Mouse (Mus musculus): ENCODE results near the gene Cfap57. TPM values are rescaled to one million over a fixed set of nuclear protein-coding genes. Genes with fewer than 3 reads are reported as not detected.

Gene Cfap57
- 0.16 and 0.22 TPM in 2 replicates for polyA plus RNA-seq (2014; fragmentation: Nextera tagmentation; extraction: Ambion mirVana)

GRCm38 (mm10) chr4:118620279-118620966 lies at the start of gene Cfap57, which contains the start of gene Ebna1bp2:
Gene Cfap57, minus strand, starts transcription at chr4:118620777.
Gene Ebna1bp2, plus strand, starts transcription at chr4:118620799.
- Histone ChIP-seq H3K4me2 (ENCODE audit: low read length) (peak within 1 kb of the TSS; percentile 97), H3K9ac (ENCODE audit: low read length) (peak within 1 kb of the TSS; percentile 80), H3K9me3 (ENCODE audit: control insufficient read depth, low read length) (0 out of 2 replicates have a peak, but pooled peaks cover 4% of the 10 kb centered on the region), H3K27ac (replicated peaks in 1 of 2; ENCODE audit: control insufficient read depth in 1 of 2, insufficient read depth in 1 of 2, low read depth in 2 of 2, low read length in 2 of 2) (0 out of 4 replicates have a peak within 1 kb of the TSS, but pooled peaks of 1 of the 2 experiments have one; percentile 20), H3K27me3 (ENCODE audit: control insufficient read depth, insufficient read depth, low read length) (no peaks in the 10 kb centered on the region), H3K4me1 (ENCODE audit: control insufficient read depth in 2 of 2, insufficient read depth in 2 of 2, low read length in 2 of 2) (peaks cover 3 to 10% of the 10 kb centered on the region in 2 experiments; a peak in 3 of 4 replicates), H3K4me3 (ENCODE audit: control insufficient read depth in 1 of 2, insufficient read depth in 1 of 2, low read depth in 1 of 2, low read length in 2 of 2) (peak within 1 kb of the TSS; percentile 54 to 71), H3K36me3 (ENCODE audit: control insufficient read depth, insufficient read depth, low read length) (peaks cover 28% of the 10 kb centered on the region)
- 2% methylated on average over 35 of the region's 41 CpGs for WGBS
- ATAC-seq (ENCODE audit: insufficient number of reproducible peaks, insufficient read depth, low FRiP score, low read depth) = peak; percentile 80; the same call in 1 of the 2 replicates

GRCm38 (mm10) chr4:118658652-118659051 lies 38.1 kb upstream of the Cfap57 start, which contains the start of gene Olfr62:
Gene Olfr62, plus strand, starts transcription at chr4:118658952.
- peaks cover 2% of the 10 kb centered on the region; the same call in 1 of the 2 replicates for H3K27me3 ChIP-seq (ENCODE audit: control insufficient read depth, insufficient read depth, low read length)
- no peak within 1 kb of the TSS for H3K4me3 ChIP-seq (ENCODE audit: control insufficient read depth in 1 of 2, insufficient read depth in 1 of 2, low read depth in 1 of 2, low read length in 2 of 2)
- no peaks in the 10 kb centered on the region for H3K9me3 ChIP-seq (ENCODE audit: control insufficient read depth, low read length)
- H3K36me3 ChIP-seq (ENCODE audit: control insufficient read depth, insufficient read depth, low read length) = no peaks in the 10 kb centered on the region
- no peak for ATAC-seq (ENCODE audit: insufficient number of reproducible peaks, insufficient read depth, low FRiP score, low read depth)
- H3K4me1 ChIP-seq (ENCODE audit: control insufficient read depth in 2 of 2, insufficient read depth in 2 of 2, low read length in 2 of 2) = no peaks in the 10 kb centered on the region
- H3K9ac ChIP-seq (ENCODE audit: low read length) = no peak within 1 kb of the TSS
- H3K4me2 ChIP-seq (ENCODE audit: low read length) = no peak within 1 kb of the TSS
- H3K27ac ChIP-seq (replicated peaks in 1 of 2; ENCODE audit: control insufficient read depth in 1 of 2, insufficient read depth in 1 of 2, low read depth in 2 of 2, low read length in 2 of 2) = no peak within 1 kb of the TSS

DNA sequence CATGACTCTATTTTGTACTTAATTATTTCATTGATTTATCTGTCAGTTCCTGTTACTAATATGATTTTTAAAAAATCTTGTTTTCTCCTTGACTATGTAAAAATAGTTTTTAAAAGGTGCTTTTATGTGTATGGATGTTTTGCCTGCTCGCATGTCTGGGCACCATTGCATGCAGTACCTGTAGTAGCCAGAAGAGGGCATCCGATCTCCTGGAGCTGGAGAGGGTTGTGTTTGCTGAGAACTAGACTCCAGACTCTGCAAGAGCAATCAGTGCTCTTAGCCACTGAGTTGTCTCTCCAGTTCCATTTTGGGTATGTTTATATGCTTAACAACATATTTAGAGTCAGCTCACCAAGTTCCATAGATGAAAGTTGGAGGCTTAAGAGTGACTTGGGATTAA lies 24.7 kb upstream of the Cfap57 start:
- no peak for ATAC-seq (ENCODE audit: insufficient number of reproducible peaks, insufficient read depth, low FRiP score, low read depth)
- Histone ChIP-seq H3K36me3 (ENCODE audit: control insufficient read depth, insufficient read depth, low read length) (no peaks in the 10 kb centered on the region), H3K4me3 (ENCODE audit: control insufficient read depth in 1 of 2, insufficient read depth in 1 of 2, low read depth in 1 of 2, low read length in 2 of 2) (no peak overlapping the region), H3K9ac (ENCODE audit: low read length) (no peak overlapping the region), H3K9me3 (ENCODE audit: control insufficient read depth, low read length) (no peaks in the 10 kb centered on the region), H3K27me3 (ENCODE audit: control insufficient read depth, insufficient read depth, low read length) (no peaks in the 10 kb centered on the region), H3K4me2 (ENCODE audit: low read length) (no peak overlapping the region), H3K27ac (replicated peaks in 1 of 2; ENCODE audit: control insufficient read depth in 1 of 2, insufficient read depth in 1 of 2, low read depth in 2 of 2, low read length in 2 of 2) (no peak overlapping the region), H3K4me1 (ENCODE audit: control insufficient read depth in 2 of 2, insufficient read depth in 2 of 2, low read length in 2 of 2) (no peaks in the 10 kb centered on the region; a peak in 1 of 4 replicates)
- 6% methylated on average over 2 of the region's 2 CpGs for WGBS

GRCm38 (mm10) chr4:118642346-118643190 lies 22.0 kb upstream of the Cfap57 start:
- H3K36me3 ChIP-seq (ENCODE audit: control insufficient read depth, insufficient read depth, low read length) = no peaks in the 10 kb centered on the region
- 40% methylated on average over 20 of the region's 20 CpGs for WGBS
- H3K4me2 ChIP-seq (ENCODE audit: low read length) = peak overlapping the region; percentile 18; the same call in 1 of the 2 replicates
- no peaks in the 10 kb centered on the region for H3K27me3 ChIP-seq (ENCODE audit: control insufficient read depth, insufficient read depth, low read length)
- no peaks in the 10 kb centered on the region; a peak in 1 of 4 replicates for H3K4me1 ChIP-seq (ENCODE audit: control insufficient read depth in 2 of 2, insufficient read depth in 2 of 2, low read length in 2 of 2)
- H3K27ac ChIP-seq (replicated peaks in 1 of 2; ENCODE audit: control insufficient read depth in 1 of 2, insufficient read depth in 1 of 2, low read depth in 2 of 2, low read length in 2 of 2) = no peak overlapping the region
- no peak overlapping the region for H3K9ac ChIP-seq (ENCODE audit: low read length)
- no peaks in the 10 kb centered on the region for H3K9me3 ChIP-seq (ENCODE audit: control insufficient read depth, low read length)
- H3K4me3 ChIP-seq (ENCODE audit: control insufficient read depth in 1 of 2, insufficient read depth in 1 of 2, low read depth in 1 of 2, low read length in 2 of 2) = no peak overlapping the region
- ATAC-seq (ENCODE audit: insufficient number of reproducible peaks, insufficient read depth, low FRiP score, low read depth) = no peak

DNA sequence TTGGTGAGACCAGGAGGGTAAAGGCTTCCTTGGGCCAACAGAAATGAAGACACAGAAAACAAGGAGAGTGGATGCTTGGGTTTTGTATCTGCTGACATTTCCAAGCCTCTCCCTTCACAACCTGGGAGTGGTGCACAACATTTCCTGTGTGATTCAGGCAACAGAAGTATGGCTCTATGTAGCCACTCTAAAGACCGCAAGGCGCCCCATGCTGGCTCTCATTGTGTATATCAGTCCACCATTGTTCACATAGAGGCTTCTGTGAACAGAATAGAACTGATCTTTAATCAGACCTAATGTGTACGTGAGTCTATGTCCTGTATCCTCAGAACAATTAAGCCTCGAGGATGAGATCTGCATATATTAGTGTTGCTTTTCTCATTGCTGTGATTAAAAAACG lies 9.7 kb upstream of the Cfap57 start:
- peaks cover 51% of the 10 kb centered on the region for H3K36me3 ChIP-seq (ENCODE audit: control insufficient read depth, insufficient read depth, low read length)
- no peak overlapping the region for H3K27ac ChIP-seq (replicated peaks in 1 of 2; ENCODE audit: control insufficient read depth in 1 of 2, insufficient read depth in 1 of 2, low read depth in 2 of 2, low read length in 2 of 2)
- H3K9ac ChIP-seq (ENCODE audit: low read length) = no peak overlapping the region
- no peak overlapping the region for H3K4me2 ChIP-seq (ENCODE audit: low read length)
- H3K4me1 ChIP-seq (ENCODE audit: control insufficient read depth in 2 of 2, insufficient read depth in 2 of 2, low read length in 2 of 2) = no peaks in the 10 kb centered on the region
- ATAC-seq (ENCODE audit: insufficient number of reproducible peaks, insufficient read depth, low FRiP score, low read depth) = no peak
- WGBS = 91% methylated on average over 5 of the region's 5 CpGs
- H3K27me3 ChIP-seq (ENCODE audit: control insufficient read depth, insufficient read depth, low read length) = no peaks in the 10 kb centered on the region
- no peak overlapping the region for H3K4me3 ChIP-seq (ENCODE audit: control insufficient read depth in 1 of 2, insufficient read depth in 1 of 2, low read depth in 1 of 2, low read length in 2 of 2)
- H3K9me3 ChIP-seq (ENCODE audit: control insufficient read depth, low read length) = no peaks in the 10 kb centered on the region

DNA sequence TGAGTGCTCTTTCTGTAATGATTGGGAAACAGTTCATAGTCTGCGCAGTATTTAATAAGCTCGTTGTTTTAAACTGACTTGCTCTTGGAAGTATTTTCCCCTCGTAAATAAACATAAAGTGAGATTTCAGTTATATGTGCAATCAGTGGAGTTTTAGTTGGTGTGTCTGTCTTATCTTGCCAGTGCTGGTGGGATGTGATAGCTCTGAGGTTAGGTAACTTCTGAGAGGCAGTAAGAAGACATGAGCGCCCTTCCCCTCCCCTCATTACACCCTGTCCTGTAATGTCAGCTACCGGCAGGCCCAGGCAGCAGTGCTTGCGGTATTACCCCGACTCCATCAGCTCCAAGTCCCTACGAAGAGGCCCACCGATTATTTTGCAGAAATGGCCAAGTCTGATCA lies 1.2 kb upstream of the Cfap57 start:
- no peak for ATAC-seq (ENCODE audit: insufficient number of reproducible peaks, insufficient read depth, low FRiP score, low read depth)
- Histone ChIP-seq H3K27ac (replicated peaks in 1 of 2; ENCODE audit: control insufficient read depth in 1 of 2, insufficient read depth in 1 of 2, low read depth in 2 of 2, low read length in 2 of 2) (no peak overlapping the region), H3K4me2 (ENCODE audit: low read length) (peak overlapping the region; percentile 97), H3K9ac (ENCODE audit: low read length) (peak overlapping the region; percentile 80), H3K36me3 (ENCODE audit: control insufficient read depth, insufficient read depth, low read length) (peaks cover 42% of the 10 kb centered on the region), H3K4me1 (ENCODE audit: control insufficient read depth in 2 of 2, insufficient read depth in 2 of 2, low read length in 2 of 2) (peaks cover 3 to 10% of the 10 kb centered on the region in 2 experiments; a peak in 3 of 4 replicates), H3K27me3 (ENCODE audit: control insufficient read depth, insufficient read depth, low read length) (no peaks in the 10 kb centered on the region), H3K4me3 (ENCODE audit: control insufficient read depth in 1 of 2, insufficient read depth in 1 of 2, low read depth in 1 of 2, low read length in 2 of 2) (peak overlapping the region; percentile 54 to 71; a peak in 3 of 4 replicates), H3K9me3 (ENCODE audit: control insufficient read depth, low read length) (0 out of 2 replicates have a peak, but pooled peaks cover 4% of the 10 kb centered on the region)
- WGBS = 79% methylated on average over 9 of the region's 9 CpGs

DNA sequence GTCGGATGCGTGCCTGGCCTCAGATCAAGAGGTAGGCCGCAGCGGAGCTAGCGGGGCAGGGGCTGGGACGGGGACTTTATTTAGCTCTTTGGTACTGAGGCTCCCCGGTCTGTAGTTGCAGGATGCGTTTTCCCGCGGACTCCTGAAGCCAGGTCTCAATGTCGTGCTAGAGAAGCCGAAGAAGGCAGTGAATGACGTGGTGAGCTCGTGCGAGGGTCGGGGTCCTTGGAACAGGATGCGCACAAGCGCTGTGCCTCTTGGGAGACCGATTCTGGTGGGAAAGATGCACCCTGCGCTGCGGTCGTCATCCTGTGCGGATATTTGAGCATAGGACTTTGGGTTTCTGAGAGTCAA lies 367 bp upstream of the Cfap57 start:
- Histone ChIP-seq H3K4me1 (ENCODE audit: control insufficient read depth in 2 of 2, insufficient read depth in 2 of 2, low read length in 2 of 2) (peaks cover 3 to 10% of the 10 kb centered on the region in 2 experiments; a peak in 3 of 4 replicates), H3K36me3 (ENCODE audit: control insufficient read depth, insufficient read depth, low read length) (peaks cover 33% of the 10 kb centered on the region), H3K9ac (ENCODE audit: low read length) (peak overlapping the region; percentile 80), H3K9me3 (ENCODE audit: control insufficient read depth, low read length) (0 out of 2 replicates have a peak, but pooled peaks cover 4% of the 10 kb centered on the region), H3K4me3 (ENCODE audit: control insufficient read depth in 1 of 2, insufficient read depth in 1 of 2, low read depth in 1 of 2, low read length in 2 of 2) (peak overlapping the region; percentile 54 to 71), H3K27ac (replicated peaks in 1 of 2; ENCODE audit: control insufficient read depth in 1 of 2, insufficient read depth in 1 of 2, low read depth in 2 of 2, low read length in 2 of 2) (0 out of 4 replicates have a peak overlapping the region, but pooled peaks of 1 of the 2 experiments have one; percentile 20), H3K27me3 (ENCODE audit: control insufficient read depth, insufficient read depth, low read length) (no peaks in the 10 kb centered on the region), H3K4me2 (ENCODE audit: low read length) (peak overlapping the region; percentile 97)
- under 1% methylated on average over 23 of the region's 23 CpGs for WGBS
- peak; percentile 3; the same call in 1 of the 2 replicates for ATAC-seq (ENCODE audit: insufficient number of reproducible peaks, insufficient read depth, low FRiP score, low read depth)

All from heart, embryonic 14.5 days (tissue).